Mouse (Mus musculus): ENCODE data around the gene Exoc3. TPM values are rescaled to one million over a fixed set of nuclear protein-coding genes. Genes with fewer than 3 reads are reported as not detected.

The Exoc3 gene
- total and polyA plus RNA-seq, 2 experiments from 2014 or later, result 88.5 to 98.5 TPM

DNA sequence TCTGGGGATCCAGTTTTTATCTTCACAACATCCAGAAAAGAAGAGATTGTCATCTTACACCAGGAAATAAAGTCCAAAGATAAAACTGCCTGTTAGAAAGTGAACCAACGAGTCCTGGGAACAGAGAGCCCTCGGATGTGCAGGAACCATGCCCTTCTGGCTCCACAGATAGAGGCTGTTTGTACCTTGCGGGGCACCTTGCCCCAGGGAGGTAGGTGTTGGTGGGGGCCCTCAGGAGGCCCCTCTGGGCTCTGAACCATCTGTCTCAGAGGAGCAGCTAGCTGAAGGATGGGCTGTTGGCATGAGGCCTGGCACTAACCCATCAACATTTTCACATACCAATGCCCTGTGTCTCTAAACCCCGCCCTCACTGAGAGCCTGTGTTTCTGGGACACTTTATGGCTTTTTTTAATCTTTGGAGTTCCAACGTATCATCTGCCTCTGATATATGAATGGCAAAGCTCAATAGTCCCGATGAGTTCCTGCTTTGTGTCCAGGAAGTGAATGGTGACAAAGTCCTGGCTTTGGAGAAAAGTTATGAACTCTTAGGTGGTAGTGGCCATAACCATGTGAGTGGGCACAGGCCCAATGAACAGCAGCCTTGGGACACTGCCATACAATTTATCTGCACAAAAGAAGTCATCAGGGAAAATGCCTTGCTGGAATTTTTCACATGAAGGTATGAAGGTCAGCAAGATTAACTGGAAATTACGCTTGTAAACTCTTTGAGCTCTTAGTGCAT, 69.5 kb downstream of the Exoc3 start:
- TF ChIP-seq CTCF (IDR thresholded peaks at IDR 0.05; ENCODE audit: low read depth), result no peak
- 88% methylated on average over 7 of the region's 7 CpGs for WGBS
- H3K9ac ChIP-seq, result no peak overlapping the region
- DNase-seq, result no peak
- no peaks in the 10 kb centered on the region for H3K9me3 ChIP-seq (ENCODE audit: low read length)
- H3K36me3 ChIP-seq (ENCODE audit: insufficient read depth), result no peaks in the 10 kb centered on the region
- no peaks in the 10 kb centered on the region for H3K27me3 ChIP-seq (ENCODE audit: insufficient read depth, low read length)
- H3K27ac ChIP-seq (ENCODE audit: low read depth, low read length), result no peak overlapping the region
- H3K4me2 ChIP-seq (ENCODE audit: low read depth), result no peak overlapping the region
- no peak for ATAC-seq
- no peaks in the 10 kb centered on the region for H3K4me1 ChIP-seq (ENCODE audit: insufficient read depth)
- no peak overlapping the region for H3K4me3 ChIP-seq (ENCODE audit: low read depth, low read length)

GRCm38 (mm10) chr13:74129909-74130308, 78.6 kb downstream of the Exoc3 start:
- H3K4me3 ChIP-seq (ENCODE audit: low read depth, low read length), result no peak overlapping the region
- no peak for ATAC-seq
- DNase-seq, result no peak
- H3K27ac ChIP-seq (ENCODE audit: low read depth, low read length), result no peak overlapping the region
- H3K4me2 ChIP-seq (ENCODE audit: low read depth), result no peak overlapping the region
- no peaks in the 10 kb centered on the region for H3K27me3 ChIP-seq (ENCODE audit: insufficient read depth, low read length)
- no peak for TF ChIP-seq CTCF (IDR thresholded peaks at IDR 0.05; ENCODE audit: low read depth)
- no peak overlapping the region for H3K9ac ChIP-seq
- no peaks in the 10 kb centered on the region for H3K4me1 ChIP-seq (ENCODE audit: insufficient read depth)
- H3K36me3 ChIP-seq (ENCODE audit: insufficient read depth), result no peaks in the 10 kb centered on the region
- 86% methylated on average over 6 of the region's 6 CpGs for WGBS
- H3K9me3 ChIP-seq (ENCODE audit: low read length), result no peaks in the 10 kb centered on the region

DNA sequence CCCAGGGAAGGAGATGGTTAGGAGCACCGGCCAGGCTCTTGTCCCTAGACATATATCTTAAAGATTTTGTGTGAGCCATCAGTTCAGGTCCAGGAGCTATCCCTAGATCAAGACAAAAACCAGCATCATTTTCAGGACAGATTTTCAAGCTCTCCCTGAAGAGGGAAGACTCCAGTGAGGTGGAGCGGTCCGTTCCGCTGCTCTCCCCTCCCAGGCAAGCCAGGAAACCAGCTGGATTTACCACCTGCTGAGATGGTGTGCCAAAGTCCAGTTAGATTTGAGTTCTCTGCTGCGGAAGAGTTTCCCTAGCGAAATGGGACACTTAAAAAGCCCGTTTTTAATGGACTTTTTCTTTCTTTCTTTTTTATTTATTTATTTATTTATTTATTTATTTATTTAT, 81.0 kb downstream of the Exoc3 start:
- Histone ChIP-seq H3K4me3 (ENCODE audit: low read depth, low read length) (no peak overlapping the region), H3K4me1 (ENCODE audit: insufficient read depth) (no peaks in the 10 kb centered on the region), H3K27me3 (ENCODE audit: insufficient read depth, low read length) (peaks cover 15% of the 10 kb centered on the region), H3K36me3 (ENCODE audit: insufficient read depth) (no peaks in the 10 kb centered on the region), H3K9me3 (ENCODE audit: low read length) (no peaks in the 10 kb centered on the region), H3K9ac (no peak overlapping the region), H3K27ac (ENCODE audit: low read depth, low read length) (no peak overlapping the region), H3K4me2 (ENCODE audit: low read depth) (no peak overlapping the region)
- DNase-seq, result no peak
- 63% methylated on average over 7 of the region's 7 CpGs for WGBS
- no peak for TF ChIP-seq CTCF (IDR thresholded peaks at IDR 0.05; ENCODE audit: low read depth)
- ATAC-seq, result no peak

DNA sequence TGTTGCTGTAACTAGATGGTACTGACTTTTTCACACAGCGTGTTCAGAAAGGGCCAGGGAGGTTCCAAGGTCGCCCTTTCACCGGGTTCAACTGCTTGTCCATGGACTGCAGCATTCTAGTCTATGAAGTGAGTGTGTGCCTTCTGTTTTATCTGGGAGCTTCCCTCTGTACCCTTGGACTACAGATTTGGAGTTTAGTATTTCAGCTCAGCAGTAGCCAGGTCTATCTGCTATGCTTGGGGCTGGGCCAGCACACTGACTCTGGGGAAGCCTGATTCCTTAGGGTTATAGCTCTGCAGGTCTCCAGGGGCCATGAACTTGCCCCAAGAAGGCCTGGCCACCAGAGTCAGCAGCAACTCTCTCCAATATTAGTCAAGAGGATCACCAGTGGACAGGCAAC, 85.9 kb downstream of the Exoc3 start:
- 64% methylated on average over 3 of the region's 3 CpGs for WGBS
- H3K4me1 ChIP-seq (ENCODE audit: insufficient read depth), result no peaks in the 10 kb centered on the region
- H3K36me3 ChIP-seq (ENCODE audit: insufficient read depth), result no peaks in the 10 kb centered on the region
- TF ChIP-seq CTCF (IDR thresholded peaks at IDR 0.05; ENCODE audit: low read depth), result no peak
- H3K4me2 ChIP-seq (ENCODE audit: low read depth), result no peak overlapping the region
- DNase-seq (no peak), ATAC-seq (no peak)
- H3K4me3 ChIP-seq (ENCODE audit: low read depth, low read length), result no peak overlapping the region
- no peaks in the 10 kb centered on the region for H3K9me3 ChIP-seq (ENCODE audit: low read length)
- no peak overlapping the region for H3K9ac ChIP-seq
- H3K27me3 ChIP-seq (ENCODE audit: insufficient read depth, low read length), result peaks cover 33% of the 10 kb centered on the region
- no peak overlapping the region for H3K27ac ChIP-seq (ENCODE audit: low read depth, low read length)

- Histone ChIP-seq H3K27me3 (ENCODE audit: insufficient read depth, low read length) (peaks cover 33% of the 10 kb centered on the region), H3K4me3 (ENCODE audit: low read depth, low read length) (peak overlapping the region; percentile 37; the same call in 1 of the 2 replicates), H3K4me1 (ENCODE audit: insufficient read depth) (no peaks in the 10 kb centered on the region), H3K27ac (ENCODE audit: low read depth, low read length) (no peak overlapping the region), H3K9ac (no peak overlapping the region), H3K4me2 (ENCODE audit: low read depth) (peak overlapping the region; percentile 65; the same call in 1 of the 2 replicates), H3K9me3 (ENCODE audit: low read length) (no peaks in the 10 kb centered on the region), H3K36me3 (ENCODE audit: insufficient read depth) (no peaks in the 10 kb centered on the region)
- TF ChIP-seq CTCF (IDR thresholded peaks at IDR 0.05; ENCODE audit: low read depth), result no peak
- ATAC-seq (no peak; the same call in 1 of the 2 replicates), DNase-seq (no peak)
- WGBS, result 33% methylated on average over 14 of the region's 14 CpGs
These were observed 86.7 kb downstream of the Exoc3 start for GRCm38 (mm10) chr13:74121795-74122330.

DNA sequence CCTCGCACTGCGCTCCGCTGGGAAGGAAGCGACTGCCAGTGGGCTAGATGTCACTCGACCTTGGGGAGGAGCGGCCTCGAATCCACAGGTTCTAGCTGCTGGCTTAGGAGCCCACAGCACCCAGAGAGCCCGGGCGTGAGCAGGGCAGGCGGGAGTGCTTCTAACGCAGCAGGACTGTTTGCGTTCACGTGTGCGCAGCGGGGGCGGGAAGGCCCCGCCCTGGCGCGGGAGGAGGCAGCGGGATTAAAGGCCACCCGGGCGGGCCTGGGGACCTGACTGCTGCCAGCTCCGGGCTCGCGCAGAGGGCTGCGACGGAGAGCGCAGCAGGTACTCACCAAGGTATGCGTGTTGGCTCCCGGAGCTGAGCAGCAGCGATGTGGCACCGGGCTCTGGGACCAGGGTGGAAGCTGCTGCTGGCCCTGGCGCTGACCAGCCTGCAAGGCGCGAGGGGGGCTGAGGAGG, 87.4 kb downstream of the Exoc3 start, which contains the start of gene Slc9a3:
TSS of gene Slc9a3 (plus strand) at position 317 of the 462 bp plus-strand sequence.
- under 1% methylated on average over 33 of the region's 35 CpGs for WGBS
- H3K27ac ChIP-seq (ENCODE audit: low read depth, low read length), result no peak within 1 kb of the TSS
- DNase-seq (no peak), ATAC-seq (peak; percentile 34)
- H3K4me3 ChIP-seq (ENCODE audit: low read depth, low read length), result peak within 1 kb of the TSS; percentile 37
- peaks cover 33% of the 10 kb centered on the region for H3K27me3 ChIP-seq (ENCODE audit: insufficient read depth, low read length)
- no peaks in the 10 kb centered on the region for H3K36me3 ChIP-seq (ENCODE audit: insufficient read depth)
- peak within 1 kb of the TSS; percentile 65 for H3K4me2 ChIP-seq (ENCODE audit: low read depth)
- peak within 1 kb of the TSS; percentile 41; the same call in 1 of the 2 replicates for H3K9ac ChIP-seq
- no peak for TF ChIP-seq CTCF (IDR thresholded peaks at IDR 0.05; ENCODE audit: low read depth)
- H3K9me3 ChIP-seq (ENCODE audit: low read length), result no peaks in the 10 kb centered on the region
- no peaks in the 10 kb centered on the region for H3K4me1 ChIP-seq (ENCODE audit: insufficient read depth)

Other genes starting within 250 kb of the Exoc3 start
- gene Zdhhc11, start 244.9 kb downstream of the Exoc3 start, total RNA-seq (2014; rRNA removed), result not detected in 2 replicates
- gene Zdhhc11, start 244.9 kb downstream of the Exoc3 start, polyA plus RNA-seq (2015; fragmentation: Nextera tagmentation; extraction: Ambion mirVana), result not detected in 2 replicates
- gene Tppp, start 199.3 kb downstream of the Exoc3 start, total RNA-seq (2014; rRNA removed), result 28.9 and 33.4 TPM in 2 replicates
- gene Tppp, start 199.3 kb downstream of the Exoc3 start, polyA plus RNA-seq (2015; fragmentation: Nextera tagmentation; extraction: Ambion mirVana), result 6.2 and 8.2 TPM in 2 replicates
- gene Cep72, start 146.4 kb downstream of the Exoc3 start, total RNA-seq (2014; rRNA removed), result 6.7 and 7.1 TPM in 2 replicates
- 6.0 and 8.8 TPM in 2 replicates for gene Cep72, start 146.4 kb downstream of the Exoc3 start, polyA plus RNA-seq (2015; fragmentation: Nextera tagmentation; extraction: Ambion mirVana)
- 0.15 and 0.29 TPM in 2 replicates for gene Slc9a3, start 87.3 kb downstream of the Exoc3 start, total RNA-seq (2014; rRNA removed)
- 0.28 and 0.40 TPM in 2 replicates for gene Slc9a3, start 87.3 kb downstream of the Exoc3 start, polyA plus RNA-seq (2015; fragmentation: Nextera tagmentation; extraction: Ambion mirVana)
- gene Ahrr, start 83.6 kb upstream of the Exoc3 start, total RNA-seq (2014; rRNA removed), result 2.1 and 2.9 TPM in 2 replicates
- 0.64 and 0.80 TPM in 2 replicates for gene Ahrr, start 83.6 kb upstream of the Exoc3 start, polyA plus RNA-seq (2015; fragmentation: Nextera tagmentation; extraction: Ambion mirVana)
- 97.7 and 127 TPM in 2 replicates for gene Pdcd6, start 108.8 kb upstream of the Exoc3 start, total RNA-seq (2014; rRNA removed)
- gene Pdcd6, start 108.8 kb upstream of the Exoc3 start, polyA plus RNA-seq (2015; fragmentation: Nextera tagmentation; extraction: Ambion mirVana), result 143 TPM in 2 replicates
- gene Sdha, start 141.5 kb upstream of the Exoc3 start, total RNA-seq (2014; rRNA removed), result 91.5 and 166 TPM in 2 replicates
- gene Sdha, start 141.5 kb upstream of the Exoc3 start, polyA plus RNA-seq (2015; fragmentation: Nextera tagmentation; extraction: Ambion mirVana), result 157 and 179 TPM in 2 replicates
- 22.2 and 34.2 TPM in 2 replicates for gene Ccdc127, start 141.6 kb upstream of the Exoc3 start, total RNA-seq (2014; rRNA removed)
- gene Ccdc127, start 141.6 kb upstream of the Exoc3 start, polyA plus RNA-seq (2015; fragmentation: Nextera tagmentation; extraction: Ambion mirVana), result 35.1 and 39.8 TPM in 2 replicates
- not detected in 2 replicates for gene Lrrc14b, start 155.3 kb upstream of the Exoc3 start, total RNA-seq (2014; rRNA removed)
- not detected in 2 replicates for gene Lrrc14b, start 155.3 kb upstream of the Exoc3 start, polyA plus RNA-seq (2015; fragmentation: Nextera tagmentation; extraction: Ambion mirVana)
- 7.1 and 10.1 TPM in 2 replicates for gene Zfp72, start 182.1 kb upstream of the Exoc3 start, total RNA-seq (2014; rRNA removed)
- 2.5 and 5.3 TPM in 2 replicates for gene Zfp72, start 182.1 kb upstream of the Exoc3 start, polyA plus RNA-seq (2015; fragmentation: Nextera tagmentation; extraction: Ambion mirVana)
- gene Ftl1-ps1, start 191.0 kb upstream of the Exoc3 start, total RNA-seq (2014; rRNA removed), result 68.3 and 93.6 TPM in 2 replicates
- gene Ftl1-ps1, start 191.0 kb upstream of the Exoc3 start, polyA plus RNA-seq (2015; fragmentation: Nextera tagmentation; extraction: Ambion mirVana), result 92.1 and 112 TPM in 2 replicates

Data from forebrain, postnatal 0 days (tissue).